Mouse (Mus musculus) hindbrain, embryonic 16.5 days (tissue): ENCODE measurements around the gene Junb. TPM values are rescaled to one million over a fixed set of nuclear protein-coding genes. Genes with fewer than 3 reads are reported as not detected.

Experiments
- ATAC-seq: fragments of 200-750 bp; cut with Nextera tagmentation; 2 replicates; pipeline ENCODE4 v1.8.0; 2017; ENCODE audit warnings: moderate TSS enrichment, moderate library complexity
- H3K27ac ChIP-seq: fragments of 300-500 bp; sonication (generic); 2 replicates; pipeline ENCODE4 v1.5.1; 2014; ENCODE audit warnings: low read depth, mild to moderate bottlenecking, control low read depth, low read length, moderate library complexity
- H3K27me3 ChIP-seq: fragments of 300-500 bp; sonication (generic); replicated peaks from 2 replicates; pipeline ENCODE4 v1.6.1; 2014; ENCODE audit warnings: low read length; ENCODE audit not compliant: control insufficient read depth, insufficient read depth
- H3K36me3 ChIP-seq: fragments of 300-500 bp; sonication (generic); 2 replicates; pipeline ENCODE4 v1.6.1; 2014; ENCODE audit warnings: mild to moderate bottlenecking, low read length, moderate library complexity, mixed read lengths; ENCODE audit not compliant: control insufficient read depth, insufficient read depth
- H3K4me1 ChIP-seq: fragments of 300-500 bp; sonication (generic); 2 replicates; pipeline ENCODE4 v1.6.1; 2014; ENCODE audit warnings: low read depth, low read length; ENCODE audit not compliant: control insufficient read depth, insufficient read depth
- H3K4me2 ChIP-seq: fragments of 300-500 bp; sonication (generic); 2 replicates; pipeline ENCODE4 v1.6.1; 2014; ENCODE audit warnings: mild to moderate bottlenecking, low read length, control low read depth, moderate library complexity
- H3K4me3 ChIP-seq: fragments of 300-500 bp; sonication (generic); 2 replicates; pipeline ENCODE4 v1.5.1; 2014; ENCODE audit warnings: mild to moderate bottlenecking, low read length, control low read depth, moderate library complexity
- H3K9ac ChIP-seq: fragments of 300-500 bp; sonication (generic); 2 replicates; pipeline ENCODE4 v1.6.1; 2014; ENCODE audit warnings: low read depth, mild to moderate bottlenecking, control low read depth, low read length, moderate library complexity
- H3K9me3 ChIP-seq: fragments of 300-500 bp; sonication (generic); 2 replicates; pipeline ENCODE4 v1.6.1; 2014; ENCODE audit warnings: mild to moderate bottlenecking, low read length, moderate library complexity; ENCODE audit not compliant: control insufficient read depth
- WGBS: fragments of 180-500 bp; shearing (Covaris S2); extraction: QIAGEN DNeasy Blood & Tissue Kit; methylation state at CpG from one replicate; pipeline ENCODE4 v1.1.7; 2014; 5-methylcytosine and 5-hydroxymethylcytosine counted together
- polyA plus RNA-seq: library from polyadenylated mRNA; unstranded; fragments of >200 nt; fragmentation: Nextera tagmentation; extraction: Ambion mirVana; gene quantifications from 2 replicates; pipeline ENCODE4 v1.2.1, GENCODE M21; 2015

Gene Junb
- polyA plus RNA-seq, 1 experiment from 2014 or later, result 4.3 TPM

GRCm38 (mm10) chr8:84984294-84985048, 6.0 kb upstream of the Junb start:
- Histone ChIP-seq H3K36me3 (no peaks in the 10 kb centered on the region), H3K27me3 (no peaks in the 10 kb centered on the region; the same call in 1 of the 2 replicates), H3K27ac (0 out of 2 replicates have a peak overlapping the region, but pooled peaks have one; percentile 81), H3K9me3 (no peaks in the 10 kb centered on the region), H3K4me3 (peak overlapping the region; percentile 55; the same call in 1 of the 2 replicates), H3K9ac (peak overlapping the region; percentile 6; the same call in 1 of the 2 replicates), H3K4me1 (peaks cover 30% of the 10 kb centered on the region), H3K4me2 (peak overlapping the region; percentile 99)
- WGBS, result 16% methylated on average over 16 of the region's 16 CpGs
- ATAC-seq, result no peak

DNA sequence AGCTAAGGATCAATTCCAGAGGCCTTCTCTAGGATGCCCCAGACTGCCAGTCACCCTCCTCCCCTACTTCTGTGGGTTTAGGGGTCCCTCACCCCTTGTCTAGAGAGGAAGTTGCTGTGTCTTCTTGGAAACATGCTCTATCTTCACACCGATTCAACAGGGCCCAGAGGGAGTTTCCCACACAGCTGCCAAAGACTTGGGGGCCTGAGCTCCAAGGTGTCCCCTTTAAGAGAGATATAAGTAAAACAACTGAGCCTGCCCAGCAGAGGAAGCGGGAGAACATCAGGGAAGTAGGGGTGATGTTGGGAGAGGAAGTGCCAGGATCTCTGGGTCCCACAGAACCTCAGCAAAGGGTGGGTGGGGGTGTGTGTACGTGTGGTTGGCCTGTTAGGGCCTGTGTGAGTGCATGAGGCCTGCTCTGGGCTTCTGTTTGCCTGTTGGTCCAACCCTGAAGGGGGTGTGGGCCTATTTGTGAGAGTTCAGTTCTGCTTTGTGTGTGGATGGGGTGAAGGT, 4.0 kb upstream of the Junb start:
- Histone ChIP-seq H3K27ac (no peak overlapping the region), H3K4me2 (no peak overlapping the region), H3K9me3 (no peaks in the 10 kb centered on the region), H3K4me3 (no peak overlapping the region), H3K9ac (no peak overlapping the region), H3K4me1 (peaks cover 44% of the 10 kb centered on the region), H3K27me3 (peaks cover 4% of the 10 kb centered on the region; the same call in 1 of the 2 replicates), H3K36me3 (no peaks in the 10 kb centered on the region)
- ATAC-seq, result no peak
- 64% methylated on average over 3 of the region's 3 CpGs for WGBS

GRCm38 (mm10) chr8:84981644-84982498, 3.4 kb upstream of the Junb start:
- 78% methylated on average over 15 of the region's 15 CpGs for WGBS
- no peak overlapping the region for H3K4me2 ChIP-seq
- no peak overlapping the region for H3K27ac ChIP-seq
- H3K9ac ChIP-seq, result no peak overlapping the region
- H3K9me3 ChIP-seq, result no peaks in the 10 kb centered on the region
- peaks cover 50% of the 10 kb centered on the region for H3K4me1 ChIP-seq
- H3K4me3 ChIP-seq, result no peak overlapping the region
- ATAC-seq, result no peak
- peaks cover 5% of the 10 kb centered on the region for H3K27me3 ChIP-seq
- H3K36me3 ChIP-seq, result no peaks in the 10 kb centered on the region

DNA sequence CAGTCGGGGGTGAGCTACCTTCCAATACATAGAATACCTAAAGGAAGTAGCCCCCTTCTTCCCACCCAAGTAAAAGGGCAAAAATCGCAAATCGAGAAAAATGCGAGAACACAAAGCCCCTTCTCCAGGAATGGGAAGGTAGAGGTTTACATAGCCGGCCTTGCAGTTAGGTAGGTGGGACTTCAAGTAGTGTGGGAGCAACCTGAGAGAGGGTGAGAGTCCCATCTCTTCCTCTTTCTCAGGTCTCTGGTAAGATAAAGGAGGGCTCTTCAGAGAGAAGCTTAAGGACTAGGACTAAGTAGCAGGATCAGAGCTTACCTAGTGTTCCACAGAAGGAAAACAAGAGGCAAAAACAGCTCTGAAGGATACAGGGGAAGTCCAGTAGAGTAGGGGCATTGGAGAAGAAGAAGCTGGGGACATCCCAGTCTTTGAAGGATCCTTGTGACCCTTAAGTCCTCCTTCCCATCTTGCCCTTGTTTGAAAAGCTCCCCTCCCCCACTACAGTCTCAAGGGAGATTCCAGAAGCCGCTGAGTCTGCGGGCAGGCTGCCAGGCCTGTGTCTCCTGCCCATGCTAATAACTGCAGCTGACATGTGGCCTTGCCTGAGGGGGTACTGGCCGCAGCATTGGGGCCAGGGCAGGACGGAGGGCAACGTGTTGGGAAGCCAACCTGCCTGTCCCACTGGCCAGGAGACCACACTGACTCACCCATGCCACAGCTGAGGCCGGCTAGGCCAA, 2.3 kb upstream of the Junb start:
- WGBS, result 31% methylated on average over 11 of the region's 11 CpGs
- no peaks in the 10 kb centered on the region for H3K9me3 ChIP-seq
- no peak for ATAC-seq
- peaks cover 59% of the 10 kb centered on the region for H3K4me1 ChIP-seq
- H3K4me2 ChIP-seq, result peak overlapping the region; percentile 6; the same call in 1 of the 2 replicates
- H3K4me3 ChIP-seq, result no peak overlapping the region
- peak overlapping the region; percentile 1; the same call in 1 of the 2 replicates for H3K27ac ChIP-seq
- no peaks in the 10 kb centered on the region for H3K36me3 ChIP-seq
- 0 out of 2 replicates have a peak overlapping the region, but pooled peaks have one; percentile 8 for H3K9ac ChIP-seq
- H3K27me3 ChIP-seq, result peaks cover 5% of the 10 kb centered on the region

- H3K4me1 ChIP-seq, result peaks cover 57% of the 10 kb centered on the region
- ATAC-seq, result peak; percentile 37
Measured at GRCm38 (mm10) chr8:84979599-84980421, 1.3 kb upstream of the Junb start.

GRCm38 (mm10) chr8:84977435-84978247, 877 bp downstream of the Junb start:
- H3K4me3 ChIP-seq, result peak overlapping the region; percentile 56
- WGBS, result 1% methylated on average over 66 of the region's 70 CpGs
- no peak for ATAC-seq
- 0 out of 2 replicates have a peak, but pooled peaks cover 8% of the 10 kb centered on the region for H3K36me3 ChIP-seq
- peaks cover 5% of the 10 kb centered on the region; the same call in 1 of the 2 replicates for H3K27me3 ChIP-seq
- no peaks in the 10 kb centered on the region for H3K9me3 ChIP-seq
- H3K4me1 ChIP-seq, result peaks cover 54% of the 10 kb centered on the region
- H3K4me2 ChIP-seq, result peak overlapping the region; percentile 99
- H3K9ac ChIP-seq, result peak overlapping the region; percentile 66
- peak overlapping the region; percentile 57 for H3K27ac ChIP-seq

More at GRCm38 (mm10) chr8:84979599-84980421, 1.3 kb upstream of the Junb start:
- H3K4me2 ChIP-seq, result peak overlapping the region; percentile 99
- H3K4me3 ChIP-seq, result peak overlapping the region; percentile 42
- H3K9me3 ChIP-seq, result no peaks in the 10 kb centered on the region
- peak overlapping the region; percentile 64 for H3K27ac ChIP-seq
- H3K36me3 ChIP-seq, result no peaks in the 10 kb centered on the region
- H3K27me3 ChIP-seq, result peaks cover 5% of the 10 kb centered on the region
- 2% methylated on average over 31 of the region's 42 CpGs for WGBS
- peak overlapping the region; percentile 62 for H3K9ac ChIP-seq

GRCm38 (mm10) chr8:84976763-84977434, 1.6 kb downstream of the Junb start:
- Histone ChIP-seq H3K9me3 (no peaks in the 10 kb centered on the region), H3K27ac (0 out of 2 replicates have a peak overlapping the region, but pooled peaks have one; percentile 51)

More at GRCm38 (mm10) chr8:84976763-84977434, 1.6 kb downstream of the Junb start:
- ATAC-seq, result no peak
- 1% methylated on average over 25 of the region's 25 CpGs for whole genome bisulfite sequencing
- H3K9ac ChIP-seq, result peak overlapping the region; percentile 66
- peak overlapping the region; percentile 56 for H3K4me3 ChIP-seq
- peaks cover 5% of the 10 kb centered on the region; the same call in 1 of the 2 replicates for H3K27me3 ChIP-seq
- H3K36me3 ChIP-seq, result peaks cover 10% of the 10 kb centered on the region; the same call in 1 of the 2 replicates
- peaks cover 54% of the 10 kb centered on the region for H3K4me1 ChIP-seq
- peak overlapping the region; percentile 99 for H3K4me2 ChIP-seq
